Mouse (Mus musculus): ENCODE results near the gene Epha8.

Epha8 gene

GRCm38 (mm10) chr4:136956751-136957446 is at the start of gene Epha8:
Gene Epha8 (minus strand): TSS chr4:136956816.
- DNase-seq (ENCODE audit: low read depth, low spot score): no peak
- Histone ChIP-seq H3K36me3 (ENCODE audit: control insufficient read depth, insufficient read depth, low read length, poor library complexity, severe bottlenecking) (no peaks in the 10 kb centered on the region), H3K27me3 (ENCODE audit: control insufficient read depth, insufficient read depth, low read length, poor library complexity, severe bottlenecking) (0 out of 2 replicates have a peak, but pooled peaks cover 3% of the 10 kb centered on the region)

GRCm38 (mm10) chr4:137001825-137002224 is 45.2 kb upstream of the Epha8 start:
- no peak for DNase-seq (ENCODE audit: low read depth, low spot score)
- Histone ChIP-seq H3K36me3 (ENCODE audit: control insufficient read depth, insufficient read depth, low read length, poor library complexity, severe bottlenecking) (peaks cover 12% of the 10 kb centered on the region), H3K27me3 (ENCODE audit: control insufficient read depth, insufficient read depth, low read length, poor library complexity, severe bottlenecking) (no peaks in the 10 kb centered on the region)

- Histone ChIP-seq H3K27me3 (ENCODE audit: control insufficient read depth, insufficient read depth, low read length, poor library complexity, severe bottlenecking) (no peaks in the 10 kb centered on the region), H3K36me3 (ENCODE audit: control insufficient read depth, insufficient read depth, low read length, poor library complexity, severe bottlenecking) (peaks cover 15% of the 10 kb centered on the region)
- no peak for DNase-seq (ENCODE audit: low read depth, low spot score)
Observed at GRCm38 (mm10) chr4:137001020-137001419, 44.4 kb upstream of the Epha8 start.

- DNase-seq (ENCODE audit: low read depth, low spot score): no peak
- H3K27me3 ChIP-seq (ENCODE audit: control insufficient read depth, insufficient read depth, low read length, poor library complexity, severe bottlenecking): no peaks in the 10 kb centered on the region
- peaks cover 13% of the 10 kb centered on the region for H3K36me3 ChIP-seq (ENCODE audit: control insufficient read depth, insufficient read depth, low read length, poor library complexity, severe bottlenecking)
Observed at GRCm38 (mm10) chr4:136998371-136998770, 41.8 kb upstream of the Epha8 start.

- Histone ChIP-seq H3K36me3 (ENCODE audit: control insufficient read depth, insufficient read depth, low read length, poor library complexity, severe bottlenecking) (peaks cover 13% of the 10 kb centered on the region), H3K27me3 (ENCODE audit: control insufficient read depth, insufficient read depth, low read length, poor library complexity, severe bottlenecking) (no peaks in the 10 kb centered on the region)
- DNase-seq (ENCODE audit: low read depth, low spot score): no peak
Observed at GRCm38 (mm10) chr4:136997723-136998345, 41.2 kb upstream of the Epha8 start.

- Histone ChIP-seq H3K27me3 (ENCODE audit: control insufficient read depth, insufficient read depth, low read length, poor library complexity, severe bottlenecking) (no peaks in the 10 kb centered on the region), H3K36me3 (ENCODE audit: control insufficient read depth, insufficient read depth, low read length, poor library complexity, severe bottlenecking) (peaks cover 15% of the 10 kb centered on the region)
- DNase-seq (ENCODE audit: low read depth, low spot score): no peak
Observed at GRCm38 (mm10) chr4:136996933-136997332, 40.3 kb upstream of the Epha8 start.

- Histone ChIP-seq H3K27me3 (ENCODE audit: control insufficient read depth, insufficient read depth, low read length, poor library complexity, severe bottlenecking) (no peaks in the 10 kb centered on the region), H3K36me3 (ENCODE audit: control insufficient read depth, insufficient read depth, low read length, poor library complexity, severe bottlenecking) (peaks cover 14% of the 10 kb centered on the region)
- no peak for DNase-seq (ENCODE audit: low read depth, low spot score)
Observed at GRCm38 (mm10) chr4:136995361-136995760, 38.7 kb upstream of the Epha8 start.

GRCm38 (mm10) chr4:136981993-136982695 is 25.5 kb upstream of the Epha8 start:
- DNase-seq (ENCODE audit: low read depth, low spot score): no peak
- no peaks in the 10 kb centered on the region for H3K36me3 ChIP-seq (ENCODE audit: control insufficient read depth, insufficient read depth, low read length, poor library complexity, severe bottlenecking)
- H3K27me3 ChIP-seq (ENCODE audit: control insufficient read depth, insufficient read depth, low read length, poor library complexity, severe bottlenecking): no peaks in the 10 kb centered on the region

GRCm38 (mm10) chr4:136981347-136981746 is 24.7 kb upstream of the Epha8 start:
- no peaks in the 10 kb centered on the region for H3K27me3 ChIP-seq (ENCODE audit: control insufficient read depth, insufficient read depth, low read length, poor library complexity, severe bottlenecking)
- peak; percentile 18 for DNase-seq (ENCODE audit: low read depth, low spot score)
- no peaks in the 10 kb centered on the region for H3K36me3 ChIP-seq (ENCODE audit: control insufficient read depth, insufficient read depth, low read length, poor library complexity, severe bottlenecking)

- Histone ChIP-seq H3K27me3 (ENCODE audit: control insufficient read depth, insufficient read depth, low read length, poor library complexity, severe bottlenecking) (no peaks in the 10 kb centered on the region), H3K36me3 (ENCODE audit: control insufficient read depth, insufficient read depth, low read length, poor library complexity, severe bottlenecking) (no peaks in the 10 kb centered on the region)
- DNase-seq (ENCODE audit: low read depth, low spot score): no peak
Observed at GRCm38 (mm10) chr4:136980921-136981320, 24.3 kb upstream of the Epha8 start.

- Histone ChIP-seq H3K36me3 (ENCODE audit: control insufficient read depth, insufficient read depth, low read length, poor library complexity, severe bottlenecking) (no peaks in the 10 kb centered on the region), H3K27me3 (ENCODE audit: control insufficient read depth, insufficient read depth, low read length, poor library complexity, severe bottlenecking) (no peaks in the 10 kb centered on the region)
- no peak for DNase-seq (ENCODE audit: low read depth, low spot score)
Observed at GRCm38 (mm10) chr4:136977244-136977643, 20.6 kb upstream of the Epha8 start.

GRCm38 (mm10) chr4:136970939-136971338 is 14.3 kb upstream of the Epha8 start:
- DNase-seq (ENCODE audit: low read depth, low spot score): peak; percentile 18
- Histone ChIP-seq H3K36me3 (ENCODE audit: control insufficient read depth, insufficient read depth, low read length, poor library complexity, severe bottlenecking) (no peaks in the 10 kb centered on the region), H3K27me3 (ENCODE audit: control insufficient read depth, insufficient read depth, low read length, poor library complexity, severe bottlenecking) (no peaks in the 10 kb centered on the region)

- Histone ChIP-seq H3K27me3 (ENCODE audit: control insufficient read depth, insufficient read depth, low read length, poor library complexity, severe bottlenecking) (no peaks in the 10 kb centered on the region), H3K36me3 (ENCODE audit: control insufficient read depth, insufficient read depth, low read length, poor library complexity, severe bottlenecking) (no peaks in the 10 kb centered on the region)
- no peak for DNase-seq (ENCODE audit: low read depth, low spot score)
Observed at GRCm38 (mm10) chr4:136969503-136970276, 13.1 kb upstream of the Epha8 start.

GRCm38 (mm10) chr4:136969096-136969495 is 12.5 kb upstream of the Epha8 start:
- no peaks in the 10 kb centered on the region for H3K27me3 ChIP-seq (ENCODE audit: control insufficient read depth, insufficient read depth, low read length, poor library complexity, severe bottlenecking)
- DNase-seq (ENCODE audit: low read depth, low spot score): no peak
- H3K36me3 ChIP-seq (ENCODE audit: control insufficient read depth, insufficient read depth, low read length, poor library complexity, severe bottlenecking): no peaks in the 10 kb centered on the region
